Mouse (Mus musculus): Measurements from ENCODE around the gene Trio.

GRCm38 (mm10) chr15:27797480-27798155, 228.0 kb downstream of the Trio start:
- no peak for TF ChIP-seq POLR2A (IDR thresholded peaks at IDR 0.05; ENCODE audit: borderline replicate concordance, control insufficient read depth, low read depth, low read length)
- TF ChIP-seq CTCF (IDR thresholded peaks at IDR 0.05; ENCODE audit: control insufficient read depth, insufficient read depth, low read length): no peak
